Mouse (Mus musculus) brain, embryonic 14.5 days (tissue): ENCODE results near the gene Krtap6-2.

Source experiments
- CTCF ChIP-seq: fragments of 200-500 bp; IDR thresholded peaks from 2 replicates; pipeline ENCODE4 v1.5.1; 2012; ENCODE audit warnings: inconsistent platforms, mild to moderate bottlenecking, moderate library complexity, borderline replicate concordance; ENCODE audit not compliant: insufficient read depth, insufficient read length; ENCODE audit errors: extremely low read depth
- POLR2A ChIP-seq: fragments of 200-500 bp; IDR thresholded peaks from 2 replicates; pipeline ENCODE4 v1.6.1; 2012; ENCODE audit warnings: mild to moderate bottlenecking, inconsistent platforms, borderline replicate concordance; ENCODE audit not compliant: poor library complexity, insufficient read depth, insufficient read length, severe bottlenecking; ENCODE audit errors: extremely low read depth

DNA sequence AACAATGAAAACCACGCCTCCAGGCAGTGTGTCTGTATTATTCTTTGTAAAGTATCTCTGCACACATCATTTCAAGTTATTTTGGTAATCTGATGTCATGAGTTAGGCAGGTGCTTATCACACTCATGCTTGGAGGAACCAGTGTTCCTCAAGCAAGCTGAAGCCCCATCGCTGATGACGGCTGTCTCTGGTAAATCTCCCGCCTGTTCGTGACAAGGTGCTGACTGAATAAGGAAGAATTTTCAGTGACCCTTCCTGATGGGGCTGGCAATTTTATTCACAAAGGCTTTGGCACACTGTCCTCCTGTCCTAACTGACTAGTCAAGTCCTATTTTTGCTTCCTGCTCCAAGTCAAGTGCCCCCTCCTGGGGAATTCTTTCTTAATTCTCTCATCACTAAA is 5.4 kb upstream of the Krtap6-2 start:
- TF ChIP-seq POLR2A (no peak), CTCF (no peak)
